26 mouse cellular contexts compared by ENCODE assay signal in genomic region chr5:138981921-138982320, GRCm38 (mm10). TPM values are rescaled to one million over a fixed set of nuclear protein-coding genes. Genes with fewer than 3 reads are reported as not detected.
DNase-seq lines count a peak whose midpoint lies in the region; ATAC-seq and TF ChIP-seq lines count a peak whose summit lies in the region.
"Had no signal": no experiment of that assay in that cellular context is flagged by ENCODE, and none has a peak within 500 bp of the region (broad histone marks: within the 10 kb centered on the region; RNA-seq: fewer than 3 reads in every experiment).

No protein-coding gene starts in this region.

- H3K36me3 ChIP-seq in intestine, embryonic 15.5 days = peaks cover 33% of the 10 kb centered on the region
- H3K36me3 ChIP-seq in intestine, postnatal 0 days (ENCODE audit: control insufficient read depth, insufficient read depth) = peaks cover 70% of the 10 kb centered on the region
- peaks cover 11% of the 10 kb centered on the region; the same call in 1 of the 2 replicates for H3K36me3 ChIP-seq in limb, embryonic 12.5 days
- H3K36me3 ChIP-seq in limb, embryonic 10.5 days = no peaks in the 10 kb centered on the region; the same call in 1 of the 2 replicates
- peaks cover 17% of the 10 kb centered on the region for H3K36me3 ChIP-seq in intestine, embryonic 16.5 days (ENCODE audit: control insufficient read depth, insufficient read depth, low read length)
- H3K36me3 ChIP-seq: forebrain, embryonic 15.5 days; G1E had no signal

- WGBS in intestine, embryonic 15.5 days = 59% methylated on average over 7 of the region's 9 CpGs
- 64% methylated on average over 9 of the region's 9 CpGs for WGBS in intestine, postnatal 0 days
- WGBS in limb, embryonic 12.5 days = 71% methylated on average over 5 of the region's 9 CpGs
- WGBS in limb, embryonic 10.5 days = 87% methylated on average over 8 of the region's 9 CpGs
- WGBS in intestine, embryonic 16.5 days = 62% methylated on average over 8 of the region's 9 CpGs

- 0 out of 2 replicates have a peak overlapping the region, but pooled peaks have one; percentile 11 for H3K27ac ChIP-seq in intestine, embryonic 15.5 days
- H3K27ac ChIP-seq in intestine, postnatal 0 days (ENCODE audit: low read depth, low read length) = no peak overlapping the region
- no peak overlapping the region for H3K27ac ChIP-seq in limb, embryonic 12.5 days
- H3K27ac ChIP-seq in limb, embryonic 10.5 days = no peak overlapping the region; the same call in 1 of the 2 replicates
- no peak overlapping the region; the same call in 1 of the 2 replicates for H3K27ac ChIP-seq in intestine, embryonic 16.5 days (ENCODE audit: low read length)
- H3K27ac ChIP-seq: embryonic facial prominence, embryonic 10.5 days; embryonic facial prominence, embryonic 12.5 days; forebrain, embryonic 13.5 days; forebrain, embryonic 15.5 days had no signal

- peaks cover 26% of the 10 kb centered on the region for H3K4me1 ChIP-seq in intestine, embryonic 15.5 days (replicated peaks)
- 0 out of 2 replicates have a peak, but pooled peaks cover 5% of the 10 kb centered on the region for H3K4me1 ChIP-seq in intestine, postnatal 0 days (replicated peaks; ENCODE audit: control insufficient read depth, insufficient read depth, low read length)
- peaks cover 14% of the 10 kb centered on the region; the same call in 1 of the 2 replicates for H3K4me1 ChIP-seq in limb, embryonic 12.5 days (replicated peaks)
- peaks cover 8% of the 10 kb centered on the region for H3K4me1 ChIP-seq in limb, embryonic 10.5 days
- H3K4me1 ChIP-seq in intestine, embryonic 16.5 days (ENCODE audit: control insufficient read depth, insufficient read depth, low read length) = peaks cover 32% of the 10 kb centered on the region
- H3K4me1 ChIP-seq: forebrain, embryonic 13.5 days; forebrain, embryonic 15.5 days had no signal

- H3K9ac ChIP-seq in intestine, embryonic 15.5 days = no peak overlapping the region
- H3K9ac ChIP-seq in intestine, postnatal 0 days (ENCODE audit: low read depth, low read length) = no peak overlapping the region
- no peak overlapping the region for H3K9ac ChIP-seq in limb, embryonic 12.5 days (replicated peaks)
- H3K9ac ChIP-seq in intestine, embryonic 16.5 days (ENCODE audit: low read depth, low read length) = peak overlapping the region; percentile 19; the same call in 1 of the 2 replicates
- H3K9ac ChIP-seq: embryonic facial prominence, embryonic 12.5 days; forebrain, embryonic 13.5 days; forebrain, embryonic 15.5 days; forebrain, postnatal 0 days had no signal

- H3K4me3 ChIP-seq in intestine, embryonic 15.5 days (replicated peaks) = no peak overlapping the region
- no peak overlapping the region for H3K4me3 ChIP-seq in intestine, postnatal 0 days (ENCODE audit: low read depth, low read length)
- no peak overlapping the region for H3K4me3 ChIP-seq in limb, embryonic 12.5 days (replicated peaks)
- no peak overlapping the region for H3K4me3 ChIP-seq in limb, embryonic 10.5 days
- no peak overlapping the region for H3K4me3 ChIP-seq in intestine, embryonic 16.5 days (ENCODE audit: low read length)
- H3K4me3 ChIP-seq: embryonic facial prominence, embryonic 10.5 days; embryonic facial prominence, embryonic 12.5 days; forebrain, embryonic 13.5 days; forebrain, embryonic 15.5 days had no signal

- no peak for DNase-seq in limb, embryonic 10.5 days (ENCODE audit: low spot score)
- DNase-seq in embryo, embryonic 9.5 days (ENCODE audit: extremely low spot score) = no peak
- DNase-seq in urinary bladder, postnatal 25 days (ENCODE audit: low spot score) = no peak
- DNase-seq: adrenal gland, adult 2 months; adrenal gland, postnatal 10 days; adrenal gland, postnatal 25 days; cerebellum, adult 11 months; cerebellum, adult 18-20 months; cerebellum, adult 8-10 months; cerebellum, adult 9-11 months; cerebellum, postnatal 14 days; cerebellum, postnatal 36 days; embryo, embryonic 11 days; forebrain, postnatal 0 days had no signal

- H3K27me3 ChIP-seq in intestine, embryonic 15.5 days (replicated peaks) = no peaks in the 10 kb centered on the region
- H3K27me3 ChIP-seq in intestine, postnatal 0 days (replicated peaks; ENCODE audit: control insufficient read depth, insufficient read depth, low read length) = no peaks in the 10 kb centered on the region
- H3K27me3 ChIP-seq in limb, embryonic 12.5 days = no peaks in the 10 kb centered on the region
- no peaks in the 10 kb centered on the region; the same call in 1 of the 2 replicates for H3K27me3 ChIP-seq in limb, embryonic 10.5 days (ENCODE audit: low read depth, poor library complexity, severe bottlenecking)
- no peaks in the 10 kb centered on the region for H3K27me3 ChIP-seq in intestine, embryonic 16.5 days (replicated peaks; ENCODE audit: control insufficient read depth, insufficient read depth, low read length)
- H3K27me3 ChIP-seq: CH12.LX; embryonic facial prominence, embryonic 12.5 days; forebrain, embryonic 13.5 days; forebrain, embryonic 15.5 days; Patski had no signal

- no peaks in the 10 kb centered on the region for H3K9me3 ChIP-seq in intestine, embryonic 15.5 days
- H3K9me3 ChIP-seq in intestine, postnatal 0 days (ENCODE audit: control insufficient read depth) = no peaks in the 10 kb centered on the region
- no peaks in the 10 kb centered on the region for H3K9me3 ChIP-seq in limb, embryonic 12.5 days
- H3K9me3 ChIP-seq in limb, embryonic 10.5 days (replicated peaks) = no peaks in the 10 kb centered on the region
- no peaks in the 10 kb centered on the region for H3K9me3 ChIP-seq in intestine, embryonic 16.5 days (ENCODE audit: control insufficient read depth, low read length)
- H3K9me3 ChIP-seq: embryonic facial prominence, embryonic 10.5 days; embryonic facial prominence, embryonic 12.5 days; forebrain, embryonic 13.5 days; forebrain, embryonic 15.5 days; G1E had no signal

- no peak for ATAC-seq in intestine, embryonic 15.5 days
- ATAC-seq in intestine, postnatal 0 days = no peak
- ATAC-seq in limb, embryonic 12.5 days (ENCODE audit: insufficient number of reproducible peaks, insufficient read depth, low FRiP score, low TSS enrichment, low read depth) = 0 out of 2 replicates have a peak, but pooled peaks have one; percentile 33
- ATAC-seq in activated CD4-positive, CD25-positive, alpha-beta regulatory T cell, adult 4 months = peak; percentile 83
- no peak for ATAC-seq in intestine, embryonic 16.5 days
- ATAC-seq: forebrain, embryonic 13.5 days; forebrain, embryonic 15.5 days; forebrain, postnatal 0 days; Patski had no signal

- TF ChIP-seq CTCF in intestine, postnatal 0 days (IDR thresholded peaks at IDR 0.05; ENCODE audit: low read depth) = no peak

- H3K4me2 ChIP-seq in intestine, embryonic 15.5 days (replicated peaks) = no peak overlapping the region
- no peak overlapping the region for H3K4me2 ChIP-seq in intestine, postnatal 0 days (replicated peaks; ENCODE audit: low read depth)
- H3K4me2 ChIP-seq in limb, embryonic 12.5 days = no peak overlapping the region
- no peak overlapping the region for H3K4me2 ChIP-seq in intestine, embryonic 16.5 days (ENCODE audit: low read depth, low read length)
- H3K4me2 ChIP-seq: embryonic facial prominence, embryonic 12.5 days; forebrain, embryonic 13.5 days; forebrain, embryonic 15.5 days had no signal

RNA-seq across cellular contexts. Expression of gene Pdgfa, which starts 15.2 kb away (rescaled TPM):
- 48.5 and 48.8 TPM in 2 replicates for polyA plus RNA-seq in intestine, embryonic 15.5 days (2015; fragmentation: Nextera tagmentation; extraction: Ambion mirVana)
- polyA plus RNA-seq in intestine, postnatal 0 days (2015; fragmentation: Nextera tagmentation; extraction: Ambion mirVana) = 64.4 and 72.0 TPM in 2 replicates
- 36.1 and 39.7 TPM in 2 replicates for polyA plus RNA-seq in limb, embryonic 12.5 days (2016; fragmentation: Nextera tagmentation; extraction: Ambion mirVana)
- 26.8 and 28.8 TPM in 2 replicates for polyA plus RNA-seq in limb, embryonic 10.5 days (2016; fragmentation: Nextera tagmentation; extraction: Ambion mirVana)
- polyA plus RNA-seq in activated CD4-positive, CD25-positive, alpha-beta regulatory T cell, adult 4 months (2017; shearing (Covaris generic)) = not detected
- polyA plus RNA-seq in intestine, embryonic 16.5 days (2015; fragmentation: Nextera tagmentation; extraction: Ambion mirVana) = 47.1 and 47.3 TPM in 2 replicates
- polyA plus RNA-seq: G1E had no signal

Comparison
In these comparisons a context has a peak if more than half of its experiments do, and no peak if none do; other contexts are left out.
1. ATAC-seq: peak in limb, embryonic 12.5 days (single experiment) and activated CD4-positive, CD25-positive, alpha-beta regulatory T cell, adult 4 months (single experiment); none in intestine, embryonic 15.5 days (single experiment), intestine, postnatal 0 days (single experiment) and intestine, embryonic 16.5 days (single experiment).
2. RNA of gene Pdgfa, which starts 15.2 kb away (polyA plus RNA-seq): 64.4 to 72.0 TPM in intestine, postnatal 0 days, 48.5 to 48.8 TPM in intestine, embryonic 15.5 days, 47.1 to 47.3 TPM in intestine, embryonic 16.5 days, 36.1 to 39.7 TPM in limb, embryonic 12.5 days and 26.8 to 28.8 TPM in limb, embryonic 10.5 days; not detected in activated CD4-positive, CD25-positive, alpha-beta regulatory T cell, adult 4 months; every median in the first group is over 10 times any median in the second.